Mouse (Mus musculus): ENCODE results near the gene Mnt.
A peak's percentile ranks its signal among the peaks of the same experiment; 100 is the strongest.

DNA sequence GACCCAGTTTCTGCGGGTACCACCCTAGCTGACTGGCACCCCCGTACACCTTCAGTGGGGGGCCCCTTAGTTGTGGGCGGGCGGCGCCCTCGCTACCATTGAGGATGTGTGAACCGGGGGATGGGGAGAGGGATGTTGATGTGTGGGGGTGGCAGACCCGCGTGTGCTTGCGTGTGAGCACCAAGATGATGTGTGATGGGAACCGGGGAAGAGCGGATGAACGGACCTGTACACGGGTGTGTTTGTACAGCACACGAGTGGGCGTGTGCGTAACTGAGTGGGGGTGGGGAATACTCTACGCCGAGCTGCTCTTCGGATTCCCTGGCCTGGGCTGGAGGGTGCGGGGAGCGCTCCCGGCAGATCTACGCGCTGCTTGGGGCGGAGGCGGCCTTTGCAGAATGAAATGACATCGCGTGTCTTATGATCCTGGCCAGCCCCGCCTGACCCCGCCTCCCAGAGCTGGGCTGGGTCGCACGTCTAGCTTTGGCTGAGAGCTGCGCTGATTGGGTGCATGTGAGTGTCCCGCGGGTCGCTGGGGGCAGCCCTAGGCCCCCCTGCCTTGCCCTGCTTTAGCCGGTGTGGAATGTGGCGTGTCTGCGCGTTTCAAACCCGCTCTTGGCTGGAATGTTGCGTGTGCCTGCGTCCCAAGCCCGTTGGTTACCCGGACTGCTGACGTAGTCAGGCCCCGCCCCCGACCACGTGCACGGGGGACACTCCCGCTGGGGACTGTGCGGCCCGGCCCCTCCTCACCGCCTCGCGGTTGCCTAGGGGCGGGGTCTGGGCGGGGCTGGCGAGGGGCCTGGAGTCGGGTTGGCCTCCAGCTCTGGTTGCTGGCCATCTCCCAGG, 1.1 kb downstream of the Mnt start:
- TF ChIP-seq POLR2A (IDR thresholded peaks at IDR 0.05; ENCODE audit: control insufficient read depth, extremely low read depth, insufficient read depth, low read length, poor library complexity) (0 out of 2 replicates have a peak, but pooled peaks have one; percentile 16), CTCF (IDR thresholded peaks at IDR 0.05; ENCODE audit: borderline replicate concordance, control insufficient read depth, extremely low read depth, insufficient read depth, low read length, poor library complexity) (no peak)
